Mouse (Mus musculus) midbrain, postnatal 0 days (tissue): ENCODE measurements around the gene D130043K22Rik. TPM values are rescaled to one million over a fixed set of nuclear protein-coding genes. Genes with fewer than 3 reads are reported as not detected.

Experiments used
- ATAC-seq: fragments of 200-750 bp; cut with Nextera tagmentation; 2 replicates; pipeline ENCODE4 v1.8.0; 2017; ENCODE audit warnings: moderate number of reproducible peaks, mild to moderate bottlenecking, moderate TSS enrichment, moderate library complexity; ENCODE audit not compliant: low FRiP score
- DNase-seq: peaks from one replicate; pipeline ENCODE4 v3.0.0-alpha.2; 2015; ENCODE audit warnings: low spot score
- H3K27ac ChIP-seq: fragments of 300-500 bp; sonication (generic); 2 replicates; pipeline ENCODE4 v1.5.1; 2014; ENCODE audit warnings: low read depth, mild to moderate bottlenecking, low read length, mixed read lengths
- H3K27me3 ChIP-seq: fragments of 300-500 bp; sonication (generic); 2 replicates; pipeline ENCODE4 v1.6.1; 2014; ENCODE audit warnings: low read length, control low read depth, mixed read lengths; ENCODE audit not compliant: insufficient read depth
- H3K36me3 ChIP-seq: fragments of 300-500 bp; sonication (generic); 2 replicates; pipeline ENCODE4 v1.6.1; 2014; ENCODE audit warnings: low read length, control low read depth, mixed read lengths; ENCODE audit not compliant: insufficient read depth
- H3K4me1 ChIP-seq: fragments of 300-500 bp; sonication (generic); 2 replicates; pipeline ENCODE4 v1.6.1; 2014; ENCODE audit warnings: mild to moderate bottlenecking, control low read depth, antibody characterized with exemption, low read length, mixed read lengths; ENCODE audit not compliant: insufficient read depth
- H3K4me2 ChIP-seq: fragments of 300-500 bp; sonication (generic); 2 replicates; pipeline ENCODE4 v1.6.1; 2014; ENCODE audit warnings: low read depth, mild to moderate bottlenecking, low read length, mixed read lengths; ENCODE audit not compliant: poor library complexity, severe bottlenecking
- H3K4me3 ChIP-seq: fragments of 300-500 bp; sonication (generic); 2 replicates; pipeline ENCODE4 v1.5.1; 2014; ENCODE audit warnings: low read depth, mild to moderate bottlenecking, low read length, moderate library complexity
- H3K9ac ChIP-seq: fragments of 300-500 bp; sonication (generic); replicated peaks from 2 replicates; pipeline ENCODE4 v1.6.1; 2014; ENCODE audit warnings: mild to moderate bottlenecking, low read length, moderate library complexity, mixed read lengths; ENCODE audit not compliant: poor library complexity, severe bottlenecking
- H3K9me3 ChIP-seq: fragments of 300-500 bp; sonication (generic); 2 replicates; pipeline ENCODE4 v1.6.1; 2016; ENCODE audit warnings: low read length, control low read depth
- CTCF ChIP-seq: IDR thresholded peaks from 2 replicates; pipeline ENCODE4 v1.5.1; 2016; ENCODE audit warnings: antibody characterized with exemption, mild to moderate bottlenecking
- WGBS: fragments of 180-500 bp; shearing (Covaris S2); extraction: QIAGEN DNeasy Blood & Tissue Kit; methylation state at CpG from one replicate; pipeline ENCODE4 v1.1.7; 2014; 5-methylcytosine and 5-hydroxymethylcytosine counted together
- polyA plus RNA-seq: library from polyadenylated mRNA; unstranded; fragments of >200 nt; fragmentation: Nextera tagmentation; extraction: Ambion mirVana; gene quantifications from 2 replicates; pipeline ENCODE4 v1.2.1, GENCODE M21; 2015
- total RNA-seq: library from RNA; depleted of rRNA; stranded (reverse); fragments of >200 nt; gene quantifications from 2 replicates; pipeline ENCODE4 v1.2.3, GENCODE M21; 2014

D130043K22Rik gene
- total and polyA plus RNA-seq, 2 experiments from 2014 or later: 9.4 to 13.8 TPM

DNA sequence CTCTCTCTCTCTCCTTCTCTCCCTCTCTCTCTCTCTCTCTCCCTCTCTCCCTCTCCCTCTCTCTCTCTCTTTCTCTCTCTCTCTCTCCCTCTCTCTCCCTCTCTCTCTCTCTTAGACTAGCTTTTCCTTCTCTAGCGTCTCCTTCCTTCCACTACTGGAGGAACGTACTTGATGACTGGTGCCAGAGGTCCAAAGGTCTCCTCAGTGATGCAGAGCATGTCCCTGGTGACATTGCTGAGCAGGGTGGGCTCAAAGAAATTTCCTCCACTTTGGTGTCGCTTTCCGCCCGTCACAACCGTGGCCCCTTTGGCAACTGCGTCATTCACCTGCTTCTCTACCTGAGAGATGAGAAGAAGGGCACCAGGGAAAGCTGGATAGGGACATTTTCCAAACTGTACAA lies 68.6 kb downstream of the D130043K22Rik start:
- 92% methylated on average over 7 of the region's 7 CpGs for WGBS
- ATAC-seq: no peak
- Histone ChIP-seq H3K4me2 (no peak overlapping the region), H3K27ac (no peak overlapping the region), H3K36me3 (peaks cover 46% of the 10 kb centered on the region), H3K4me3 (no peak overlapping the region), H3K9ac (no peak overlapping the region), H3K27me3 (no peaks in the 10 kb centered on the region), H3K9me3 (no peaks in the 10 kb centered on the region), H3K4me1 (no peaks in the 10 kb centered on the region)
- TF ChIP-seq CTCF: no peak
- no peak for DNase-seq

DNA sequence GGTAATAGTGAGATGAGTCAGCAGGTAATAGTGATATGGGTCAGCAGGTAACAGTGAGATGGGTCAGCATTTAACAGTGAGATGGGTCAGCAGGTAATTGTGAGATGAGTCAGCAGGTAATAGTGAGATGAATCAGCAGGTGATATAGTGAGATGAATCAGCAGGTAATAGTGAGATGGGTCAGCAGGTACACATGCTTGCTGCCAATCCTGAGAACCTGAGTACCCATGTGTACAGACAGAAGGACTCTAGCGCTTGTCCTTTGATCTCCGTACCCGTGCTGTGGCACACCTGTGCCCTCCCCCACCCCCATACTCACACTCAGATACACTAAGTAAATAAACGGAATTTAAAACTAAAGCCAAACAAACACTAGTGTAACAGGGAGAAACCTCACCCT lies 70.0 kb downstream of the D130043K22Rik start:
- Histone ChIP-seq H3K27ac (no peak overlapping the region), H3K4me3 (no peak overlapping the region), H3K27me3 (no peaks in the 10 kb centered on the region), H3K4me2 (no peak overlapping the region), H3K9me3 (no peaks in the 10 kb centered on the region), H3K36me3 (peaks cover 50% of the 10 kb centered on the region), H3K9ac (no peak overlapping the region), H3K4me1 (no peaks in the 10 kb centered on the region)
- no peak for TF ChIP-seq CTCF
- DNase-seq (no peak), ATAC-seq (no peak)
- WGBS: 91% methylated on average over 4 of the region's 4 CpGs

DNA sequence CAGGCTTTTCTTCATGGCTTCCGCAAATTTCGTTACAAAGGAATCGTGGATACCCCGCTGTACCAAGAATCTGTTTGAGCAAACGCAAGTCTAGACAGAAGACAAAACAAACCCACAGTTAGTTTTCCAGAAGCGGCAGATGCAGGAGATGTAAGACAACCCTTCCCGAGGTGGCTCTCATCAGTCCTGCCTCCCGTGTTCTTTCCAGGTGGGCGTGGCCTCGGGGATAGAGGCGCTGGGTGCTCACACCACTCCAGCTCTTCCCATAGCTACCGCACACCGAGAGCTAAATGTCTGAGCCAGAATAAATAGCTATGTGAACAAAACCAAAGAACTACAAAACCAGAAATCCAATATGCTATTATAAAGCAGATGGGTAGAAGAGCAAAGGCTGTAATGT lies 70.9 kb downstream of the D130043K22Rik start:
- DNase-seq (no peak), ATAC-seq (no peak)
- 74% methylated on average over 13 of the region's 13 CpGs for WGBS
- no peak overlapping the region for H3K4me2 ChIP-seq
- no peaks in the 10 kb centered on the region for H3K27me3 ChIP-seq
- H3K9me3 ChIP-seq: no peaks in the 10 kb centered on the region
- H3K4me1 ChIP-seq: no peaks in the 10 kb centered on the region
- no peak overlapping the region for H3K27ac ChIP-seq
- no peak for TF ChIP-seq CTCF
- no peak overlapping the region for H3K9ac ChIP-seq
- no peak overlapping the region for H3K4me3 ChIP-seq
- peaks cover 46% of the 10 kb centered on the region for H3K36me3 ChIP-seq

DNA sequence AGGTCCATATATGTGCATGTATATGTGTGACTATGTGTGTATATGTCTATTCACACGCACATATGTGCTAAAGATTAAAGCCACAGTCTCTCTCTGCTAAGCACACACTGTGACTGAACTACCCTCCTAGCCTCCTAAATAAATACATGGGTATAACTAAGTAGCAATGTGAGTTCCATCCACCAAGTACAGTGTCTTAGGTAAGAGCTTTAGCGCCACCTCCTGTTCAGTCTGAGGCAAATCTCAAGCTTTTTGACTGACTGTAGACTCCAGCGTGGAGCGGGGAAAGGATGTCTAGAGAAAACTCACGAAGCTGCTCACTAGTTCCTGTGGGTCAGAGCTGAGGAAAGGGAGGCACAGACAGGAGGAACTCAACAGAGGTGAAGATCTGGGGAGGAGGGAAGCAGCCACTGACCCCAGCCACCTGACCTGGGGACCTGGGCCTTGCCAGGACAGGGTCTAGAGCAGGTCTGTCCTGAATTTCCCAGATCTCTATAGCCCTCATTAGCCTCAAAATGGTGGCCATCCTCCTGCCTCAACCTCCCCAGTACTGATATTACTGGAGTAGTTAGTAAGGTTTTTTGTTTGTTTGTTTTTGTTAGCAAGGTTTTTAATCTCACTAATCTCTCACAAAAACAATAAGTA lies 75.5 kb downstream of the D130043K22Rik start:
- peak; percentile 87 for ATAC-seq
- peak; percentile 87 for TF ChIP-seq CTCF
- H3K4me1 ChIP-seq: no peaks in the 10 kb centered on the region
- peak; percentile 88 for DNase-seq
- H3K27ac ChIP-seq: no peak overlapping the region
- H3K27me3 ChIP-seq: no peaks in the 10 kb centered on the region
- 27% methylated on average over 5 of the region's 5 CpGs for WGBS
- H3K36me3 ChIP-seq: peaks cover 52% of the 10 kb centered on the region
- no peaks in the 10 kb centered on the region for H3K9me3 ChIP-seq
- H3K4me2 ChIP-seq: no peak overlapping the region
- H3K4me3 ChIP-seq: no peak overlapping the region
- no peak overlapping the region for H3K9ac ChIP-seq

DNA sequence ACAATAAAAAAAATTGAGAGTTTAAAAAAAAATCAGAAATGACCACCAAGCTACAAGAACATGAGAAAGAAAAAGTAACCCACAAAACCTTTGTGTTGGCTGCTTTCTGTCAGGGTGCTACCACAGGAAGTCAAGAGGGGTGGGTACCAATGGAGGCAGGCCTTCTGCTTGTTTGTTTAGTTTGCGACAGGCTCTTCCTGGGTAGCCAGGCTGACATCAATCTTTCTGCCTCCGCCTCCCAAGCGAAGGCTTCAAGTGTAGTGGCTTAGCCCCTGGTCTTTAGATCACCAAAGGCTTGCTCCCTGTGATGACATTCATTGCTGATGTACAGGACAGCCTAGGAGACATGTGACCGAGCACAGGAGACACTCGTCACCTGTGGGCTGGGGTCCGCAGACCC lies 76.3 kb downstream of the D130043K22Rik start:
- H3K9ac ChIP-seq: no peak overlapping the region
- no peaks in the 10 kb centered on the region for H3K4me1 ChIP-seq
- H3K36me3 ChIP-seq: peaks cover 57% of the 10 kb centered on the region
- 87% methylated on average over 6 of the region's 6 CpGs for WGBS
- TF ChIP-seq CTCF: no peak
- H3K9me3 ChIP-seq: no peaks in the 10 kb centered on the region
- ATAC-seq: no peak
- DNase-seq: no peak
- H3K27me3 ChIP-seq: no peaks in the 10 kb centered on the region
- no peak overlapping the region for H3K4me3 ChIP-seq
- no peak overlapping the region for H3K27ac ChIP-seq
- H3K4me2 ChIP-seq: no peak overlapping the region

DNA sequence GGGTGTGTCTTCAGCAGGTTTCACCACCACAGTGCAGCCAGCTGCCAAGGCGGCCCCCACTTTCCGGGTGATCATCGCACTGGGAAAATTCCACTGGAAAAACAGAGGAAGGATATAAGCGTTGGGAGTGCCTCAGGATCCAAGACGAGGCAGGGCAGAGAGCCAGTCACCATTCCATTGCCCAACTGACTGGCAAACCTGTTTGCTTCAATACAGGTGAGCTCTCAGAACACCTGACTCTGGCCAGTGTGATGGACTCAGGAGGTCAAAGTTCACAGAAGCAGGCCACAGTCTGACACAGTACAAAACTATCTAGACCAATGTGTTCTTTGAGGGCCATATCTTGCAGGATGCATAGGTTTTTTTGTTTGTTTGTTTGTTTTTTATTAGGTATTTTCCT lies 79.1 kb downstream of the D130043K22Rik start:
- no peak for ATAC-seq
- no peaks in the 10 kb centered on the region for H3K9me3 ChIP-seq
- no peaks in the 10 kb centered on the region for H3K27me3 ChIP-seq
- no peaks in the 10 kb centered on the region for H3K4me1 ChIP-seq
- no peak overlapping the region for H3K4me3 ChIP-seq
- peaks cover 39% of the 10 kb centered on the region for H3K36me3 ChIP-seq
- no peak for TF ChIP-seq CTCF
- DNase-seq: no peak
- no peak overlapping the region for H3K27ac ChIP-seq
- 91% methylated on average over 5 of the region's 5 CpGs for WGBS
- no peak overlapping the region for H3K4me2 ChIP-seq
- H3K9ac ChIP-seq: no peak overlapping the region
